In the genomic region with DNA sequence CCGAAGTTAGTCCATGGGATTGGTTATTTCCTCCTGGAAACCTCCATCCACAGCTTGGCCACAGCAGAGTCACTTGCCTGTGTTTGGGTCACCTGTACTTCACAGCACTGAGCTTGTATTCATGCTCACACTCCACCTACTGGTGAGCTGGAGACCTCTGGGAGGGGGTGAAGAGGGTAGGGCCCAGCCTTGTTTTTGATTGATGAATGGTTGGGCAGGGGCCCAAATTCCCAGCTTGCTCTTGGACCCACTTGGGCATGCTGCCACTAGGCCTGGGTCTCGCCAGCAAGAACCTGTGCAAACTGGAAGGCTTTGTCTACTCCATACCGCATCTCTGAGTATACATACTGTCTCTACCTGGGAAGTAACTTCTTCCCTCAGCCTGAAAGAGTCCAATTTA, we compare ENCODE assay signal across 11 mouse cellular contexts. TPM values are rescaled to one million over a fixed set of nuclear protein-coding genes. Genes with fewer than 3 reads are reported as not detected.
DNase-seq lines count a peak whose midpoint lies in the region; ATAC-seq and TF ChIP-seq lines count a peak whose summit lies in the region.
"Had no signal": no experiment of that assay in that cellular context is flagged by ENCODE, and none has a peak within 500 bp of the region (broad histone marks: within the 10 kb centered on the region; RNA-seq: fewer than 3 reads in every experiment).

No protein-coding gene starts in this region.

- H3K9me3 ChIP-seq in forebrain, postnatal 0 days (ENCODE audit: low read length), result no peaks in the 10 kb centered on the region
- H3K9me3 ChIP-seq in forebrain, embryonic 15.5 days, result no peaks in the 10 kb centered on the region
- H3K9me3 ChIP-seq: embryonic facial prominence, embryonic 12.5 days had no signal

- H3K27me3 ChIP-seq in forebrain, postnatal 0 days (ENCODE audit: insufficient read depth, low read length), result no peaks in the 10 kb centered on the region
- H3K27me3 ChIP-seq in forebrain, embryonic 15.5 days, result no peaks in the 10 kb centered on the region
- H3K27me3 ChIP-seq: embryonic facial prominence, embryonic 12.5 days had no signal

- 47% methylated on average over 3 of the region's 3 CpGs for WGBS in forebrain, postnatal 0 days
- 50% methylated on average over 3 of the region's 3 CpGs for WGBS in forebrain, embryonic 15.5 days

- H3K4me3 ChIP-seq in forebrain, postnatal 0 days (ENCODE audit: low read depth, low read length), result no peak overlapping the region
- no peak overlapping the region for H3K4me3 ChIP-seq in forebrain, embryonic 15.5 days
- no peak overlapping the region for H3K4me3 ChIP-seq in layer of hippocampus, adult 2 months
- H3K4me3 ChIP-seq: embryonic facial prominence, embryonic 12.5 days had no signal

- H3K36me3 ChIP-seq in forebrain, postnatal 0 days (ENCODE audit: insufficient read depth), result peaks cover 14% of the 10 kb centered on the region; the same call in 1 of the 2 replicates
- peaks cover 24% of the 10 kb centered on the region for H3K36me3 ChIP-seq in forebrain, embryonic 15.5 days

- H3K4me1 ChIP-seq in forebrain, postnatal 0 days (ENCODE audit: insufficient read depth), result no peaks in the 10 kb centered on the region
- H3K4me1 ChIP-seq in forebrain, embryonic 15.5 days, result no peaks in the 10 kb centered on the region
- H3K4me1 ChIP-seq: embryonic facial prominence, embryonic 12.5 days had no signal

- TF ChIP-seq CTCF in forebrain, postnatal 0 days (IDR thresholded peaks at IDR 0.05; ENCODE audit: low read depth), result peak; percentile 41; the same call in 1 of the 2 replicates
- peak; percentile 48 for TF ChIP-seq CTCF in layer of hippocampus, adult 2 months (conservative IDR thresholded peaks at IDR 0.05)

- H3K27ac ChIP-seq in forebrain, postnatal 0 days (ENCODE audit: low read depth, low read length), result no peak overlapping the region
- H3K27ac ChIP-seq in forebrain, embryonic 15.5 days (replicated peaks), result no peak overlapping the region
- H3K27ac ChIP-seq in layer of hippocampus, adult 2 months, result no peak overlapping the region
- H3K27ac ChIP-seq: embryonic facial prominence, embryonic 12.5 days had no signal

- H3K9ac ChIP-seq in forebrain, postnatal 0 days, result no peak overlapping the region
- no peak overlapping the region for H3K9ac ChIP-seq in forebrain, embryonic 15.5 days (replicated peaks)
- H3K9ac ChIP-seq: embryonic facial prominence, embryonic 12.5 days had no signal

- H3K4me2 ChIP-seq in forebrain, postnatal 0 days (ENCODE audit: low read depth), result no peak overlapping the region
- no peak overlapping the region for H3K4me2 ChIP-seq in forebrain, embryonic 15.5 days (replicated peaks)
- H3K4me2 ChIP-seq: embryonic facial prominence, embryonic 12.5 days had no signal

- peak; percentile 46 for DNase-seq in forebrain, postnatal 0 days
- no peak for DNase-seq in layer of hippocampus, adult 2 months (ENCODE audit: low spot score in 2 of 2)
- DNase-seq in layer of hippocampus, postnatal 25 days (ENCODE audit: extremely low spot score in 1 of 2, low spot score in 1 of 2), result no peak
- DNase-seq in thymus, postnatal 4 days, result peak; percentile 49
- no peak for DNase-seq in thymus, postnatal 10 days (ENCODE audit: low spot score in 2 of 2)
- no peak for DNase-seq in adrenal gland, postnatal 36 days
- DNase-seq: cerebellum, adult 2 months; gastrocnemius, postnatal 10 days had no signal

- peak; percentile 56 for ATAC-seq in forebrain, postnatal 0 days
- no peak; the same call in 1 of the 2 replicates for ATAC-seq in forebrain, embryonic 15.5 days (replicated peaks)
- ATAC-seq in monocyte, adult 5-6 weeks (replicated peaks; ENCODE audit: insufficient number of reproducible peaks, low FRiP score, low TSS enrichment, poor library complexity, severe bottlenecking), result no peak

RNA-seq across cellular contexts. Expression of a gene that starts 8.4 kb away (rescaled TPM):
- 48.4 and 55.3 TPM in 2 replicates for total RNA-seq in forebrain, postnatal 0 days (2014; rRNA removed)
- polyA plus RNA-seq in forebrain, postnatal 0 days (2015; fragmentation: Nextera tagmentation; extraction: Ambion mirVana), result 10.3 and 13.2 TPM in 2 replicates
- 16.0 and 20.4 TPM in 2 replicates for polyA plus RNA-seq in forebrain, embryonic 15.5 days (2015; fragmentation: Nextera tagmentation; extraction: Ambion mirVana)
- total RNA-seq in layer of hippocampus, adult 2 months (2021), result 100 to 1,000 TPM; 210 to 212 TPM
- total RNA-seq in layer of hippocampus, postnatal 25 days (2021), result 100 to 1,000 TPM; 163 to 165 TPM
- total RNA-seq in monocyte, adult 5-6 weeks (2017), result 16.2 to 63.7 TPM (median 26.3 TPM) in 3 replicates
- total RNA-seq in adrenal gland, postnatal 36 days (2021), result 10 to 100 TPM; 31.1 to 36.4 TPM

RNA-seq across cellular contexts. Expression of a gene that starts 26.6 kb away (rescaled TPM):
- 70.3 and 112 TPM in 2 replicates for total RNA-seq in forebrain, postnatal 0 days (2014; rRNA removed)
- polyA plus RNA-seq in forebrain, postnatal 0 days (2015; fragmentation: Nextera tagmentation; extraction: Ambion mirVana), result 34.8 and 35.3 TPM in 2 replicates
- 28.3 and 33.1 TPM in 2 replicates for polyA plus RNA-seq in forebrain, embryonic 15.5 days (2015; fragmentation: Nextera tagmentation; extraction: Ambion mirVana)
- 10 to 100 TPM; 70.3 to 72.3 TPM for total RNA-seq in layer of hippocampus, adult 2 months (2021)
- total RNA-seq in layer of hippocampus, postnatal 25 days (2021), result 10 to 100 TPM; 59.3 to 67.3 TPM
- total RNA-seq in monocyte, adult 5-6 weeks (2017), result 24.5 to 52.2 TPM (median 43.5 TPM) in 3 replicates
- 10 to 100 TPM; 21.2 to 75.7 TPM for total RNA-seq in adrenal gland, postnatal 36 days (2021)

Comparison
In these comparisons a context has a peak if more than half of its experiments do, and no peak if none do; other contexts are left out.
1. DNase-seq: peak in forebrain, postnatal 0 days (single experiment) and thymus, postnatal 4 days (single experiment); none in layer of hippocampus, adult 2 months (0 of 2), layer of hippocampus, postnatal 25 days (0 of 2), thymus, postnatal 10 days (0 of 2) and adrenal gland, postnatal 36 days (0 of 2).